Mouse (Mus musculus): ENCODE measurements around the gene Slc17a8. TPM values are rescaled to one million over a fixed set of nuclear protein-coding genes. Genes with fewer than 3 reads are reported as not detected.

The Slc17a8 gene
- polyA plus RNA-seq, 2 experiments, result 0.09 TPM; not detected in 1

- DNase-seq (ENCODE audit: low spot score), result no peak
- Histone ChIP-seq H3K4me3 (replicated peaks; ENCODE audit: low read length) (no peak overlapping the region), H3K27me3 (ENCODE audit: control insufficient read depth, insufficient read depth, low read length) (no peaks in the 10 kb centered on the region), H3K9ac (ENCODE audit: low read depth, low read length, severe bottlenecking) (no peak overlapping the region), H3K4me2 (replicated peaks; ENCODE audit: low read depth, low read length, severe bottlenecking) (no peak overlapping the region), H3K9me3 (ENCODE audit: control insufficient read depth, low read length) (no peaks in the 10 kb centered on the region), H3K36me3 (ENCODE audit: control insufficient read depth, insufficient read depth, low read length) (no peaks in the 10 kb centered on the region), H3K4me1 (ENCODE audit: control insufficient read depth, insufficient read depth, low read length) (no peaks in the 10 kb centered on the region), H3K27ac (replicated peaks; ENCODE audit: low read depth, low read length) (no peak overlapping the region)
- WGBS, result 66% methylated on average over 6 of the region's 6 CpGs
- no peak for ATAC-seq (ENCODE audit: low FRiP score, low read depth)
- no peak for TF ChIP-seq POLR2A (IDR thresholded peaks at IDR 0.05; ENCODE audit: borderline replicate concordance, extremely low read depth, insufficient read depth, insufficient read length)
These were observed 73.0 kb downstream of the Slc17a8 start for GRCm38 (mm10) chr10:89548028-89548427.

DNA sequence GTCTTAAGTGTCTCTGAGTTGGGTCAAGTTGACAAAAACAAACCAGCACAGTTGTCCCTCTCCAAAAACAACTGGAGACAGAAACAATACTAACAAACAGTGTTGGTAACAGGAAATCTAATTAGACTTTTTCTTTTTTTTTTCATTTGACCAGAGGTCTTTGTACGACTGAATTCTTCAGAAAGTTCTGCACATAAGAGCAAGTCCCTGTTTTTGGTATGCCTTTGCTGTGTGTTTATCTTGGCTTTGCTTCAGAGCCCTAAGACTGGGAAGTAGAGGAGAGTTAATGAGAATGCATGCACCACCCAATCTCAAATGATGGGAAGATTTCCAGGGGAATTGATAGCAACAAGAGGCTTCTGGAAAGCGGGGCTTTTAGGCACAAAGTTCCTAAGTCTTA is 74.1 kb downstream of the Slc17a8 start:
- Histone ChIP-seq H3K4me1 (ENCODE audit: control insufficient read depth, insufficient read depth, low read length) (no peaks in the 10 kb centered on the region), H3K4me3 (replicated peaks; ENCODE audit: low read length) (no peak overlapping the region), H3K4me2 (replicated peaks; ENCODE audit: low read depth, low read length, severe bottlenecking) (no peak overlapping the region), H3K27ac (replicated peaks; ENCODE audit: low read depth, low read length) (no peak overlapping the region), H3K36me3 (ENCODE audit: control insufficient read depth, insufficient read depth, low read length) (no peaks in the 10 kb centered on the region), H3K9ac (ENCODE audit: low read depth, low read length, severe bottlenecking) (no peak overlapping the region), H3K27me3 (ENCODE audit: control insufficient read depth, insufficient read depth, low read length) (no peaks in the 10 kb centered on the region), H3K9me3 (ENCODE audit: control insufficient read depth, low read length) (no peaks in the 10 kb centered on the region)
- ATAC-seq (ENCODE audit: low FRiP score, low read depth) (no peak), DNase-seq (ENCODE audit: low spot score) (no peak)
- no peak for TF ChIP-seq POLR2A (IDR thresholded peaks at IDR 0.05; ENCODE audit: borderline replicate concordance, extremely low read depth, insufficient read depth, insufficient read length)
- WGBS, result 80% methylated on average over 2 of the region's 2 CpGs

DNA sequence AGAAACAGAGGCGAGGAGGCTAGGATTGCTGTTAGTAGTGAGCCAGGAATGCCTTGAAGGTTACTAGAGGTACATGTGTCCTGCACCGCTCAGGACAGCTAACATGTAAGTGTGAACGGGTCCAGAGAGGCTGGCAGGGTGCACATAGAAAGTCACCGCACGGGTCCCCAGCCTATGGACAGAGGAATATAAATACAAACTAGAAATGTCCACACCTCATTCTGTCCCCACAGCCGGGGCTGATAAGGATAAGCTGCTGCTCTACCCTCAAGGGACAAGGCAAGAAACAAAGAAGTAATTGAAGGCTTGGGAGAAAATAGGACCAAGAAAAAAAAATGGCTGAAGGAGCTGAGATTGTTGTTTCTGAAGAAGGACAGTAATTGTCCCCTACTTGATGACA is 77.2 kb downstream of the Slc17a8 start:
- H3K9me3 ChIP-seq (ENCODE audit: control insufficient read depth, low read length), result no peaks in the 10 kb centered on the region
- TF ChIP-seq POLR2A (IDR thresholded peaks at IDR 0.05; ENCODE audit: borderline replicate concordance, extremely low read depth, insufficient read depth, insufficient read length), result no peak
- no peak overlapping the region for H3K4me2 ChIP-seq (replicated peaks; ENCODE audit: low read depth, low read length, severe bottlenecking)
- no peaks in the 10 kb centered on the region for H3K36me3 ChIP-seq (ENCODE audit: control insufficient read depth, insufficient read depth, low read length)
- no peak overlapping the region for H3K9ac ChIP-seq (ENCODE audit: low read depth, low read length, severe bottlenecking)
- WGBS, result 81% methylated on average over 6 of the region's 6 CpGs
- H3K27ac ChIP-seq (replicated peaks; ENCODE audit: low read depth, low read length), result no peak overlapping the region
- no peak for DNase-seq (ENCODE audit: low spot score)
- no peaks in the 10 kb centered on the region for H3K4me1 ChIP-seq (ENCODE audit: control insufficient read depth, insufficient read depth, low read length)
- ATAC-seq (ENCODE audit: low FRiP score, low read depth), result no peak
- H3K27me3 ChIP-seq (ENCODE audit: control insufficient read depth, insufficient read depth, low read length), result no peaks in the 10 kb centered on the region
- H3K4me3 ChIP-seq (replicated peaks; ENCODE audit: low read length), result no peak overlapping the region

DNA sequence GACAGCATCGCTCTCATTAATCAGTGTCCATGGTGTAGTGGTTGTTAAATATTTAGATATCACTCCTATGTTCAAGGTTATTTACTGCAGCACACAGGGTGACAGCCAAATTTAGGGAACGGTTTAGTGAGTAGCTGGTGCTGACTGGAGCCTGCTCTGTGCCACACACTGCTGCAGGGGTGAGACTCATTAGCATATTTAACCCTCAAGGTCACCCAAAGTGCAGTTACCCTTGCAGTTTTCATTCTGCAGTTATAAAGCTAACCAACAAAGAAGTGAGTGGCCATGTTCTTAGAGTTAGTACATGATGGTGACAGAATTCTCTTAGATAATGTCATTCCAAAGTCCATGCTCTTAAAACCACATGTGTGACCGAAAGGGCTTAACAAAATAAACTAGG is 78.7 kb downstream of the Slc17a8 start:
- H3K4me1 ChIP-seq (ENCODE audit: control insufficient read depth, insufficient read depth, low read length), result no peaks in the 10 kb centered on the region
- no peak overlapping the region for H3K9ac ChIP-seq (ENCODE audit: low read depth, low read length, severe bottlenecking)
- H3K27me3 ChIP-seq (ENCODE audit: control insufficient read depth, insufficient read depth, low read length), result no peaks in the 10 kb centered on the region
- H3K9me3 ChIP-seq (ENCODE audit: control insufficient read depth, low read length), result no peaks in the 10 kb centered on the region
- no peak overlapping the region for H3K4me3 ChIP-seq (replicated peaks; ENCODE audit: low read length)
- H3K27ac ChIP-seq (replicated peaks; ENCODE audit: low read depth, low read length), result no peak overlapping the region
- DNase-seq (ENCODE audit: low spot score) (no peak), ATAC-seq (ENCODE audit: low FRiP score, low read depth) (no peak)
- H3K36me3 ChIP-seq (ENCODE audit: control insufficient read depth, insufficient read depth, low read length), result no peaks in the 10 kb centered on the region
- 78% methylated on average over 3 of the region's 3 CpGs for WGBS
- no peak overlapping the region for H3K4me2 ChIP-seq (replicated peaks; ENCODE audit: low read depth, low read length, severe bottlenecking)
- no peak for TF ChIP-seq POLR2A (IDR thresholded peaks at IDR 0.05; ENCODE audit: borderline replicate concordance, extremely low read depth, insufficient read depth, insufficient read length)

DNA sequence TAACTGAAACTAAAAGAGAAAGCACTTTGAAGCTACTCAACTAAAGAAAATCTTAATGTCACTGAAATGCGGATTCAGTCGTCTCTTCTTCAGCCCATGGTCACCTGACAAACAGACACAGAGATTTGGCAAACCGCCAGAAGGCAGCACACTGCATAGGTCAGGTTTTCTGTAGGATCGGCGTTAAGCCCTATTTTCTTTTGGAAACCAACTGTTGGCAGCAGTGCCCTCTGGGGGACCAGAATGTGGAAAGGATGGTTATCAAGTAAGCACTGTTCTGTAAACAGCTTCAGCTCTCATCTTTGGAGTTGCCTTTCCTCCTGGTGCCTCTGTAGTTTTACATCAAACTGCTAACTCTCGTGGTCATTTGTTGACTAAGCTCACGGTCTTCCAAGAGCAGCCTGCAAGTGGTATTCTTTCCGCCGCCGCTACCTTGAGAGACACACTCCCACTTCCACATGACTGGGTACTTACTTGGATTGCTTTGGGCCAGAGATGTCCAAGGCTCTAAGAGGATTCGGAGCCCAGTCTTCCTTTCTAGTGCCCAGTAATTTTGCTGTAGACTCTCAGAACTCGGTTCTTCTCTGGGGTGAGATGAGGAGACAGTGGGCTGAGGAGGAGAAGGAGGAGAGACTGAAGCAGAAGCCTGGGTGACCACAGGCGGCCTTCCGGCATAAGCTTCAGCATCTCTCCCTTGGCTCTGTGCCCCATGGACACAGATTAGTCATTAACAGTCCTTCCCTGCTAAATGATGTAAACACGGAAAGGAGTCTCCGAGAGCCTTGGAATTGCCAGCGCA is 87.9 kb downstream of the Slc17a8 start, which contains the start of gene Nr1h4:
TSS of gene Nr1h4 (minus strand) at position 657 of the 799 bp plus-strand sequence.
- no peak for TF ChIP-seq POLR2A (IDR thresholded peaks at IDR 0.05; ENCODE audit: borderline replicate concordance, extremely low read depth, insufficient read depth, insufficient read length)
- Histone ChIP-seq H3K27me3 (ENCODE audit: control insufficient read depth, insufficient read depth, low read length) (no peaks in the 10 kb centered on the region), H3K4me3 (replicated peaks; ENCODE audit: low read length) (no peak within 1 kb of the TSS), H3K9me3 (ENCODE audit: control insufficient read depth, low read length) (no peaks in the 10 kb centered on the region), H3K27ac (replicated peaks; ENCODE audit: low read depth, low read length) (no peak within 1 kb of the TSS), H3K4me2 (replicated peaks; ENCODE audit: low read depth, low read length, severe bottlenecking) (no peak within 1 kb of the TSS), H3K4me1 (ENCODE audit: control insufficient read depth, insufficient read depth, low read length) (no peaks in the 10 kb centered on the region), H3K36me3 (ENCODE audit: control insufficient read depth, insufficient read depth, low read length) (no peaks in the 10 kb centered on the region), H3K9ac (ENCODE audit: low read depth, low read length, severe bottlenecking) (no peak within 1 kb of the TSS)
- WGBS, result 74% methylated on average over 17 of the region's 17 CpGs
- DNase-seq (ENCODE audit: low spot score) (no peak), ATAC-seq (ENCODE audit: low FRiP score, low read depth) (no peak)

Data from limb, embryonic 14.5 days (tissue).